Mouse (Mus musculus) splenic B cell, adult 2 months (primary cell): Measurements from ENCODE around the gene Hk2.

ENCODE experiments used
- DNase-seq: peaks from one replicate; pipeline ENCODE4 v3.0.0-alpha.2; 2011; ENCODE audit warnings: low read depth, low spot score
- H3K27me3 ChIP-seq: 2 replicates; pipeline ENCODE4 v1.6.1; 2012; ENCODE audit warnings: mild to moderate bottlenecking, low read length, moderate library complexity, mixed read lengths; ENCODE audit not compliant: control insufficient read depth, poor library complexity, insufficient read depth, severe bottlenecking
- H3K36me3 ChIP-seq: 2 replicates; pipeline ENCODE4 v1.6.1; 2012; ENCODE audit warnings: mild to moderate bottlenecking, low read length, moderate library complexity, mixed read lengths; ENCODE audit not compliant: control insufficient read depth, poor library complexity, insufficient read depth, severe bottlenecking

Gene Hk2

GRCm38 (mm10) chr6:82759241-82759640 is 15.0 kb downstream of the Hk2 start:
- Histone ChIP-seq H3K36me3 (no peaks in the 10 kb centered on the region), H3K27me3 (no peaks in the 10 kb centered on the region)
- no peak for DNase-seq

GRCm38 (mm10) chr6:82756799-82757210 is 17.4 kb downstream of the Hk2 start:
- Histone ChIP-seq H3K36me3 (no peaks in the 10 kb centered on the region), H3K27me3 (no peaks in the 10 kb centered on the region)
- DNase-seq, result no peak

GRCm38 (mm10) chr6:82756216-82756615 is 18.0 kb downstream of the Hk2 start:
- no peaks in the 10 kb centered on the region for H3K27me3 ChIP-seq
- no peaks in the 10 kb centered on the region for H3K36me3 ChIP-seq
- DNase-seq, result no peak

- H3K27me3 ChIP-seq, result no peaks in the 10 kb centered on the region
- peak; percentile 16 for DNase-seq
- no peaks in the 10 kb centered on the region for H3K36me3 ChIP-seq
Observed at GRCm38 (mm10) chr6:82755338-82755737, 18.9 kb downstream of the Hk2 start.

- Histone ChIP-seq H3K27me3 (no peaks in the 10 kb centered on the region), H3K36me3 (no peaks in the 10 kb centered on the region)
- no peak for DNase-seq
Observed at GRCm38 (mm10) chr6:82754769-82755168, 19.5 kb downstream of the Hk2 start.

GRCm38 (mm10) chr6:82753638-82754361 is 20.5 kb downstream of the Hk2 start:
- H3K36me3 ChIP-seq, result no peaks in the 10 kb centered on the region
- no peaks in the 10 kb centered on the region for H3K27me3 ChIP-seq
- no peak for DNase-seq

GRCm38 (mm10) chr6:82753061-82753460 is 21.2 kb downstream of the Hk2 start:
- Histone ChIP-seq H3K27me3 (no peaks in the 10 kb centered on the region), H3K36me3 (no peaks in the 10 kb centered on the region)
- no peak for DNase-seq

- no peak for DNase-seq
- H3K27me3 ChIP-seq, result no peaks in the 10 kb centered on the region
- no peaks in the 10 kb centered on the region for H3K36me3 ChIP-seq
Observed at GRCm38 (mm10) chr6:82751791-82752190, 22.5 kb downstream of the Hk2 start.

GRCm38 (mm10) chr6:82751031-82751430 is 23.2 kb downstream of the Hk2 start:
- no peak for DNase-seq
- Histone ChIP-seq H3K36me3 (no peaks in the 10 kb centered on the region), H3K27me3 (no peaks in the 10 kb centered on the region)

GRCm38 (mm10) chr6:82750063-82750462 is 24.2 kb downstream of the Hk2 start:
- no peaks in the 10 kb centered on the region for H3K27me3 ChIP-seq
- peak; percentile 31 for DNase-seq
- no peaks in the 10 kb centered on the region for H3K36me3 ChIP-seq

GRCm38 (mm10) chr6:82748106-82748672 is 26.1 kb downstream of the Hk2 start:
- Histone ChIP-seq H3K36me3 (no peaks in the 10 kb centered on the region; the same call in 1 of the 2 replicates), H3K27me3 (no peaks in the 10 kb centered on the region)
- DNase-seq, result no peak

- DNase-seq, result no peak
- Histone ChIP-seq H3K27me3 (no peaks in the 10 kb centered on the region), H3K36me3 (no peaks in the 10 kb centered on the region; the same call in 1 of the 2 replicates)
Observed at GRCm38 (mm10) chr6:82747085-82747484, 27.2 kb downstream of the Hk2 start.

GRCm38 (mm10) chr6:82744553-82744952 is 29.7 kb downstream of the Hk2 start:
- Histone ChIP-seq H3K36me3 (no peaks in the 10 kb centered on the region; the same call in 1 of the 2 replicates), H3K27me3 (no peaks in the 10 kb centered on the region)
- no peak for DNase-seq

GRCm38 (mm10) chr6:82741518-82741880 is 32.8 kb downstream of the Hk2 start:
- DNase-seq, result no peak
- no peaks in the 10 kb centered on the region for H3K27me3 ChIP-seq
- no peaks in the 10 kb centered on the region; the same call in 1 of the 2 replicates for H3K36me3 ChIP-seq

GRCm38 (mm10) chr6:82740868-82741517 is 33.3 kb downstream of the Hk2 start:
- H3K27me3 ChIP-seq, result no peaks in the 10 kb centered on the region
- no peaks in the 10 kb centered on the region; the same call in 1 of the 2 replicates for H3K36me3 ChIP-seq
- DNase-seq, result no peak
